Mouse (Mus musculus) liver, adult 2 months (tissue): ENCODE measurements around the gene Chrm3. TPM values are rescaled to one million over a fixed set of nuclear protein-coding genes. Genes with fewer than 3 reads are reported as not detected.

Experiments
- DNase-seq: peaks from one replicate; pipeline ENCODE4 v3.0.0-alpha.2; 2011; ENCODE audit warnings: low read depth, low spot score; ENCODE audit errors: extremely low read depth
- H3K27ac ChIP-seq: fragments of 200-500 bp; replicated peaks from 2 replicates; pipeline ENCODE4 v1.5.1; 2012; ENCODE audit warnings: low read depth, mild to moderate bottlenecking, control low read depth, inconsistent platforms, low read length; ENCODE audit not compliant: insufficient read depth
- H3K27me3 ChIP-seq: fragments of 200-500 bp; 2 replicates; pipeline ENCODE4 v1.6.1; 2012; ENCODE audit warnings: mild to moderate bottlenecking, moderate library complexity, low read length, inconsistent platforms; ENCODE audit not compliant: control insufficient read depth, insufficient read depth
- H3K36me3 ChIP-seq: fragments of 200-500 bp; 2 replicates; pipeline ENCODE4 v1.6.1; 2012; ENCODE audit warnings: low read length, inconsistent platforms; ENCODE audit not compliant: control insufficient read depth, insufficient read depth
- H3K4me1 ChIP-seq: fragments of 200-500 bp; 2 replicates; pipeline ENCODE4 v1.6.1; 2011; ENCODE audit warnings: low read length; ENCODE audit not compliant: control insufficient read depth, insufficient read depth
- H3K4me3 ChIP-seq: fragments of 200-500 bp; 2 replicates; pipeline ENCODE4 v1.5.1; 2011; ENCODE audit warnings: low read depth, mild to moderate bottlenecking, control low read depth, low read length, moderate library complexity; ENCODE audit not compliant: insufficient read depth
- H3K79me2 ChIP-seq: fragments of 200-500 bp; 2 replicates; pipeline ENCODE4 v1.6.1; 2012; ENCODE audit warnings: inconsistent platforms, mild to moderate bottlenecking, low read length, moderate library complexity; ENCODE audit not compliant: control insufficient read depth, insufficient read depth
- H3K9ac ChIP-seq: fragments of 200-500 bp; 2 replicates; pipeline ENCODE4 v1.6.1; 2012; ENCODE audit warnings: low read depth, mild to moderate bottlenecking, control low read depth, inconsistent platforms, low read length
- CTCF ChIP-seq: fragments of 200-500 bp; IDR thresholded peaks from 2 replicates; pipeline ENCODE4 v1.5.1; 2011; ENCODE audit warnings: low read depth, low read length, control low read depth
- POLR2A ChIP-seq: fragments of 200-500 bp; IDR thresholded peaks from 2 replicates; pipeline ENCODE4 v1.6.1; 2011; ENCODE audit warnings: low read length, control low read depth; ENCODE audit not compliant: insufficient read depth; ENCODE audit errors: extremely low read depth
- WGBS: fragments of 180-500 bp; shearing (Covaris S2); methylation state at CpG from one replicate; pipeline ENCODE4 v1.1.7; 2018; 5-methylcytosine and 5-hydroxymethylcytosine counted together
- polyA plus RNA-seq: library from polyadenylated mRNA; depleted of rRNA; stranded (reverse); fragments of >200 nt; gene quantifications from 2 replicates; pipeline ENCODE4 v1.2.3, GENCODE M21; 2012
- total RNA-seq: library from RNA; depleted of rRNA; stranded (reverse); fragments of >200 nt; gene quantifications from 2 replicates; pipeline ENCODE4 v1.2.3, GENCODE M21; 2014

The Chrm3 gene
- total and polyA plus RNA-seq, 2 experiments: 0.17 to 0.18 TPM

- no peak overlapping the region for H3K27ac ChIP-seq
- H3K4me1 ChIP-seq: peaks cover 2% of the 10 kb centered on the region; the same call in 1 of the 2 replicates
- no peaks in the 10 kb centered on the region for H3K36me3 ChIP-seq
- no peak overlapping the region for H3K4me3 ChIP-seq
- no peak for DNase-seq
- no peak overlapping the region for H3K9ac ChIP-seq
- no peaks in the 10 kb centered on the region for H3K27me3 ChIP-seq
- TF ChIP-seq CTCF (no peak), POLR2A (no peak)
- 90% methylated on average over 6 of the region's 6 CpGs for WGBS
- H3K79me2 ChIP-seq: no peaks in the 10 kb centered on the region
These were observed 274.3 kb downstream of the Chrm3 start for GRCm38 (mm10) chr13:10086336-10086735.

- no peaks in the 10 kb centered on the region for H3K36me3 ChIP-seq
These were observed 278.7 kb downstream of the Chrm3 start for GRCm38 (mm10) chr13:10081896-10082426.

GRCm38 (mm10) chr13:10071165-10071564, 289.5 kb downstream of the Chrm3 start:
- DNase-seq: peak; percentile 8
- H3K36me3 ChIP-seq: no peaks in the 10 kb centered on the region
- no peaks in the 10 kb centered on the region for H3K79me2 ChIP-seq
- no peak overlapping the region for H3K4me3 ChIP-seq
- TF ChIP-seq CTCF: no peak
- TF ChIP-seq POLR2A: no peak
- no peaks in the 10 kb centered on the region for H3K4me1 ChIP-seq
- no peak overlapping the region for H3K27ac ChIP-seq
- H3K9ac ChIP-seq: no peak overlapping the region
- 5% methylated on average over 5 of the region's 5 CpGs for WGBS
- no peaks in the 10 kb centered on the region for H3K27me3 ChIP-seq

More at GRCm38 (mm10) chr13:10081896-10082426, 278.7 kb downstream of the Chrm3 start:
- no peak overlapping the region for H3K27ac ChIP-seq
- no peak overlapping the region for H3K9ac ChIP-seq
- no peaks in the 10 kb centered on the region for H3K79me2 ChIP-seq
- no peak overlapping the region for H3K4me3 ChIP-seq
- H3K4me1 ChIP-seq: peaks cover 2% of the 10 kb centered on the region; the same call in 1 of the 2 replicates
- TF ChIP-seq CTCF (no peak), POLR2A (no peak)
- 61% methylated on average over 6 of the region's 6 CpGs for WGBS
- DNase-seq: peak; percentile 63
- H3K27me3 ChIP-seq: no peaks in the 10 kb centered on the region

- Histone ChIP-seq H3K9ac (no peak overlapping the region), H3K4me1 (no peaks in the 10 kb centered on the region), H3K27ac (no peak overlapping the region), H3K79me2 (no peaks in the 10 kb centered on the region), H3K4me3 (no peak overlapping the region), H3K36me3 (no peaks in the 10 kb centered on the region), H3K27me3 (no peaks in the 10 kb centered on the region)
- DNase-seq: no peak
- 81% methylated on average over 10 of the region's 10 CpGs for WGBS
- TF ChIP-seq CTCF (no peak), POLR2A (no peak)
These were observed 291.6 kb downstream of the Chrm3 start for GRCm38 (mm10) chr13:10068927-10069580.

- TF ChIP-seq CTCF: no peak
- no peak for TF ChIP-seq POLR2A
- Histone ChIP-seq H3K4me3 (no peak overlapping the region), H3K79me2 (no peaks in the 10 kb centered on the region), H3K27ac (no peak overlapping the region), H3K9ac (no peak overlapping the region), H3K27me3 (no peaks in the 10 kb centered on the region), H3K36me3 (no peaks in the 10 kb centered on the region), H3K4me1 (no peaks in the 10 kb centered on the region)
- DNase-seq: no peak
- WGBS: 79% methylated on average over 12 of the region's 12 CpGs
These were observed 293.6 kb downstream of the Chrm3 start for GRCm38 (mm10) chr13:10066829-10067618.

- Histone ChIP-seq H3K79me2 (no peaks in the 10 kb centered on the region), H3K4me3 (no peak overlapping the region), H3K36me3 (no peaks in the 10 kb centered on the region), H3K27me3 (no peaks in the 10 kb centered on the region), H3K4me1 (no peaks in the 10 kb centered on the region), H3K9ac (no peak overlapping the region), H3K27ac (no peak overlapping the region)
- TF ChIP-seq CTCF (no peak), POLR2A (no peak)
- 72% methylated on average over 2 of the region's 2 CpGs for WGBS
- DNase-seq: peak; percentile 10
These were observed 294.9 kb downstream of the Chrm3 start for GRCm38 (mm10) chr13:10065776-10066175.
